Mouse (Mus musculus) T-helper 17 cell (primary cell): ENCODE data around the gene Gm14085.

Experiments used
- in situ Hi-C, 2 experiments: fragments of 300-600 bp; cut with MboI, MseI; formaldehyde crosslinking; loops; 1 replicate in 1 of 2; 2 replicates in 1 of 2; pipeline ENCODE4 v1.15.1; 2025; ENCODE audit warnings: high pct_unique_total_duplicates in 2 of 2

Gm14085 gene

DNA sequence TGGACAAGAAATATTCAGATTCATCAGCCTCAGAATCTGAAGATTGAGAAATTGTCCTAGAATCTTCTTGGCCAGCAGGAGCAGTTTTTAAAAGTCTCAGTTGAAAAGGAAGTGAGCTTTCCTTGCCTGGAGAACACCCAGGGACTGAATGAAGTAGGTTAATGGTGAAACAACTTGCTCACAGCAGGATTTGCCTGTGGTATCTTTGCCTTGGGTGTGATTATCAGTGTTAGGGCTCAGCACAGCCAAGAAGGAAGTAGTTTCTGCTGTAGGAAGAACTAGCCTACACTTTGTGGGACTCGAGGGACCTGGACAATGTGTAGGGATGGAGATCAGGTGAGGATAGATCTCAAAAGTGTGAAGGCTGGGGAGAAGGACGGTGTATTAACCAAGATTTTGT lies 49.9 kb downstream of the Gm14085 start:
- in situ Hi-C loops: loop anchor here in 1 of 2 experiments (25.0 kb wide), 1 partner anchor 1053 kb away; no protein-coding TSS in a partner anchor

GRCm38 (mm10) chr2:122558317-122558716 lies 73.6 kb downstream of the Gm14085 start:
- in situ Hi-C loops: loop anchor here in 1 of 2 experiments (5.0 kb wide), 1 partner anchor 176 kb away; no protein-coding TSS in a partner anchor

DNA sequence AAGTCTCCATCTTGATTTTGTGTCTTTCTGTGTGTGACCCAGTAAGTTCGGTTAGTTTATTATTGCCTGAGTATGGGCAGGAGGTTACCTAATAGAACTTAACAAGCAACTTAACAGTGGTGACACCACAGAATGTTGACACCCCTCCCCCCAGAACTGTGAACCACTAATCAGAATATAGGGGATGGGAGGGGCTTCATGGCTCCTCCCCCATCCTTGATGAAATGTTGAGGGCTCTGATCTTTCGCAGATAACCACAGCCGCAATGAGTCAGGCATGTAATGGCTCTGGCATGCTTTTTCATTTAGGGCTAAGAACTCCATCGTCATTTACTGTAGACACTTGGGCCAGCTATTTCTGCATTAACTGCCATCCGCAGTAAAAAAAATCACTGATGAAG lies 76.5 kb downstream of the Gm14085 start:
- in situ Hi-C loops: loop anchor here in 1 of 2 experiments (5.0 kb wide), 1 partner anchor 174 kb away; no protein-coding TSS in a partner anchor

- in situ Hi-C loops: loop anchor here in 1 of 2 experiments (5.0 kb wide), 1 partner anchor 175 kb away; no protein-coding TSS in a partner anchor
Measured at GRCm38 (mm10) chr2:122562251-122562650, 77.5 kb downstream of the Gm14085 start.

DNA sequence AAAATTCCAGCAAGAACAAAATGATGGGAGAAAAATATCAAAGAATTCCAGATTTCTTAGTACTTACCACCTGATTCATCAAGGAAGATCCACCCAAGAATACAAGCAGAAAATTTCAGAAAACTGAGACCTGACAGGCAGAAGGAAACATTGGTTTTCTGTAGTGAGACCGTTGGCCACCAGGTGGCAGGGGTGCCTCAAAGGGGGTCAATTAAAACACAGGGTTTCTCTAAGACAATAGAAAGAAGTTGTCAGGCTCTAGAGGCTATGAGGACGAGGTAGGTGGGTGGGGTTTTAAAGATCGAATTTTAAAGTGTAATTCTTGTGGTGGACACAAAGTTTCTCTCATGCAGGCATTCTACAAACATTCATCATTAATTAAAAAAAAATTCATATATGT lies 84.7 kb downstream of the Gm14085 start:
- in situ Hi-C loops: no loop called here

GRCm38 (mm10) chr2:122570430-122570829 lies 85.7 kb downstream of the Gm14085 start:
- in situ Hi-C loops: loop anchor here (5.0 kb wide), 5 partner anchors 52 to 187 kb away; no protein-coding TSS in a partner anchor

DNA sequence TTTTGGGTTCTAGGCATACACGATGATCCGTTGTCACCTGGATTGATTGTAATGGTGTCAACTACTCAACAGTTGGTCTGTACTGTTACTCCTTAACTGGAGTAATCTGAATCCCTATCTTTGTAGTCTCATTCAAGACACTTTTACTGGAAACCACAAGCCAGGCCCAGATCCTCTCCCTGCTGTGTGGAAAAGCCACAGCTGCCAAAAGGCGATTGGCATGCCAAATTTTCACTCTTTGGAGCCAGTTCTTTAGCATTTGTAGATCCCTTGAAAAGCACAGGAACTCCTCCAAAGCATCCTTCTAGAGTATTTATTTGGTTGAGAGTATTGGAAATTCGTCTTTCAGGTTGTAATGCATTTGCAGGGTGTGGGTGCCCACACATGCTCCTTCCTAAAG lies 86.6 kb downstream of the Gm14085 start:
- in situ Hi-C loops: loop anchor here (5.0 kb wide), 5 partner anchors 51 to 186 kb away; no protein-coding TSS in a partner anchor

GRCm38 (mm10) chr2:122572438-122572837 lies 87.7 kb downstream of the Gm14085 start:
- in situ Hi-C loops: loop anchor here (5.0 kb wide), 5 partner anchors 50 to 185 kb away; no protein-coding TSS in a partner anchor

DNA sequence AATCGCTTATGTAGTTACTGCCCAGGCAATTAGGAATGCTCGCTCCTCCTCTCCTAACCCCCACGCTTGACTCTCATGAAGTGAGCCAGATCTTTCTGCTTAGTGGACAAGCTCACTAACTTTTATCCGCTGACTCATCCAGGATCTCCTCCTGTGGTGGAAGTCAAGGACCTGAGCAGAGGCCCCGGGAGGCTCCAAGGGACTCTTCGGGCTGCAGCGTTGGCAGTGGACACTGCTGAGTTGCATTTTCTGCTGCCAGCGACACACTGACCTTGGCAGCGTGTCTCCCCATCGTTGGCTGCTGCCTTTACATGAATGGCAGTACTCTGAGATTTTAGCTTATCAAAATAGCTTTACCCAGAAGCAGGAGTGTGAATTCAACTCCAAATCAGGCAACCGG lies 90.7 kb downstream of the Gm14085 start:
- in situ Hi-C loops: no loop called here

DNA sequence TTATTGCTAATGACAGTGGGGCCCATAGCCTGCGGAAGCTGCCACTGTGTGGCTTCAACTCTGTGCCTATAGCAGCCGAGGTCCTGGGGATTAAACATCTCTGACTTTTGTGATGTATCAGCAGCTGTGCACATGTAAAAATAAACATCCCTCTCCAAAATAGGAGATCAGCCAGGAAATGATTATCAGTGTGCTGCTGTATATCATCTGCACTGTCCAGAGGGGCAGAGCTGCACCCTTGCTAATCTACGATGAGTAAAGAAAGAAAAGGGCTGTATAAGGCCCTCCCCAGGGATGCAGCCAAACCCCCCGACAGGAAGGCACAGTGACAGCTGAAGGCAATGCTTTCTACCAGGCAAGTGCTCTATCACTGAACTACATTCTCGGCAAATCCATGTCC lies 91.6 kb downstream of the Gm14085 start:
- in situ Hi-C loops: no loop called here

- in situ Hi-C loops: no loop called here
Measured at GRCm38 (mm10) chr2:122577316-122577715, 92.6 kb downstream of the Gm14085 start.
